10 mouse cellular contexts compared by ENCODE assay signal in the genomic region with DNA sequence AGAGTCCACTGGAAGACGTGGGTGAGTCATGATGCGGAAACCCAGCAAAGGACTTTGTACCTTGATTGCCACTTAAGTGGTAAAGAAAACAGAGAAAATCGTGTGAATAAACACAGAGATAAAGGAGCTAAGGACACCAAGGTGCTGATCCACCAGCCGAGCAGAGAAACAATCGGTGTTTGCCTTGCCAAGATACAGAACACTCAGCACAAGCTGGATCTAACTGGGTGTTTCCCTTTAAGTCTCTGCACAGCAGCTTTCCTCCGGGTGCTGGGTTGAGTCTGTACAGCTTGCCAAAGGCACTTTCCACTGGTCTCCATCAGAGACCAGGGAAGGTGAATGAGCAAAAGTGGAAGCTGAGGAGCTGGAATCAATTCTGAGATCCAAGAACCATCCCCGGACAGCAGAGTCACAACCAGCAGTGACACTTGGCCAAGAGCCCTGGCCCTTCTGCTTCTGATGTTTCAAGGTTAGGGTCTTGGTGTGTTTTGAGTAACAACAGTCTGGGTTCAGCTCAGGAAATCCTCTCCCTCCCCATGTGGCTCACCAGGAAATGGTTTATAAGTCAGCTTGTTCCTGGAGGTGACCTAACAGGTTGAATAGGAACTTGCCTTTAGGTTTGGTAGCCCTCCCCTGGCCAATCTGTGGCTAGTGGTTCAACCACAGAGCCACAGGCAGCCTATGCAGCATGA.
DNase-seq lines count a peak whose midpoint lies in the region; ATAC-seq lines count a peak whose summit lies in the region.
"Had no signal": no experiment of that assay in that cellular context is flagged by ENCODE, and none has a peak within 500 bp of the region (broad histone marks: within the 10 kb centered on the region; RNA-seq: fewer than 3 reads in every experiment).

No protein-coding gene starts in this region.

- no peak; the same call in 1 of the 2 replicates for ATAC-seq in heart, embryonic 14.5 days (ENCODE audit: insufficient number of reproducible peaks, insufficient read depth, low FRiP score, low read depth)

- no peaks in the 10 kb centered on the region for H3K36me3 ChIP-seq in heart, embryonic 14.5 days (ENCODE audit: control insufficient read depth, insufficient read depth, low read length)
- H3K36me3 ChIP-seq: G1E; neural tube, embryonic 12.5 days had no signal

- no peaks in the 10 kb centered on the region for H3K27me3 ChIP-seq in heart, embryonic 14.5 days (ENCODE audit: control insufficient read depth, insufficient read depth, low read length)
- H3K27me3 ChIP-seq: neural tube, embryonic 12.5 days had no signal

- H3K4me1 ChIP-seq in heart, embryonic 14.5 days (ENCODE audit: control insufficient read depth in 2 of 2, insufficient read depth in 2 of 2, low read length in 2 of 2): peaks cover 44 to 82% of the 10 kb centered on the region in 2 experiments

- peak; percentile 37 for DNase-seq in 3134 (ENCODE audit: extremely low read depth, insufficient read length, low spot score)
- DNase-seq in adrenal gland, adult 8-10 months: peak; percentile 41
- peak; percentile 52 for DNase-seq in kidney, postnatal 14 days
- no peak for DNase-seq in spleen, adult 12 weeks (ENCODE audit: low spot score)
- no peak for DNase-seq in right cerebral cortex, postnatal 25 days
- DNase-seq in layer of hippocampus, adult 8-10 months (ENCODE audit: low spot score in 2 of 2): no peak
- no peak for DNase-seq in left cerebral cortex, adult 8-10 months (ENCODE audit: low spot score in 2 of 2)

- H3K9ac ChIP-seq in heart, embryonic 14.5 days (ENCODE audit: low read length): no peak overlapping the region
- H3K9ac ChIP-seq: neural tube, embryonic 12.5 days had no signal

- H3K4me3 ChIP-seq in heart, embryonic 14.5 days (ENCODE audit: control insufficient read depth in 1 of 2, insufficient read depth in 1 of 2, low read depth in 1 of 2, low read length in 2 of 2): no peak overlapping the region
- H3K4me3 ChIP-seq: neural tube, embryonic 12.5 days had no signal

- H3K4me2 ChIP-seq in heart, embryonic 14.5 days (ENCODE audit: low read length): no peak overlapping the region
- H3K4me2 ChIP-seq: neural tube, embryonic 12.5 days had no signal

- 28% methylated on average over 7 of the region's 7 CpGs for whole genome bisulfite sequencing in heart, embryonic 14.5 days

- no peaks in the 10 kb centered on the region for H3K9me3 ChIP-seq in heart, embryonic 14.5 days (ENCODE audit: control insufficient read depth, low read length)
- H3K9me3 ChIP-seq: neural tube, embryonic 12.5 days had no signal

- peak overlapping the region; percentile 48 to 65 for H3K27ac ChIP-seq in heart, embryonic 14.5 days (replicated peaks in 1 of 2; ENCODE audit: control insufficient read depth in 1 of 2, insufficient read depth in 1 of 2, low read depth in 2 of 2, low read length in 2 of 2)
- H3K27ac ChIP-seq: neural tube, embryonic 12.5 days had no signal

Comparison
In these comparisons a context has a peak if more than half of its experiments do, and no peak if none do; other contexts are left out.
1. DNase-seq: peak in 3134 (single experiment), adrenal gland, adult 8-10 months (single experiment) and kidney, postnatal 14 days (single experiment); none in spleen, adult 12 weeks (single experiment), right cerebral cortex, postnatal 25 days (single experiment), layer of hippocampus, adult 8-10 months (0 of 2) and left cerebral cortex, adult 8-10 months (0 of 2).